18 mouse cellular contexts compared by ENCODE assay signal in genomic region chr17:23755689-23756088, GRCm38 (mm10). TPM values are rescaled to one million over a fixed set of nuclear protein-coding genes. Genes with fewer than 3 reads are reported as not detected.
A peak's percentile ranks its signal among the peaks of the same experiment; 100 is the strongest.
DNase-seq lines count a peak whose midpoint lies in the region; ATAC-seq and TF ChIP-seq lines count a peak whose summit lies in the region.
"Had no signal": no experiment of that assay in that cellular context is flagged by ENCODE, and none has a peak within 500 bp of the region (broad histone marks: within the 10 kb centered on the region; RNA-seq: fewer than 3 reads in every experiment).

No protein-coding gene starts in this region.

- no peaks in the 10 kb centered on the region for H3K36me3 ChIP-seq in heart, adult 2 months (ENCODE audit: control insufficient read depth, insufficient read depth, low read length)
- H3K36me3 ChIP-seq in heart, embryonic 10.5 days = peaks cover 93% of the 10 kb centered on the region
- H3K36me3 ChIP-seq in lung, embryonic 16.5 days (ENCODE audit: control insufficient read depth, insufficient read depth, low read length) = peaks cover 34% of the 10 kb centered on the region
- no peaks in the 10 kb centered on the region for H3K36me3 ChIP-seq in kidney, adult 2 months (ENCODE audit: control insufficient read depth, insufficient read depth, low read length)
- H3K36me3 ChIP-seq in liver, postnatal 0 days (replicated peaks; ENCODE audit: insufficient read depth, low read length) = 0 out of 2 replicates have a peak, but pooled peaks cover 7% of the 10 kb centered on the region
- peaks cover 78% of the 10 kb centered on the region for H3K36me3 ChIP-seq in midbrain, embryonic 16.5 days (ENCODE audit: control insufficient read depth, insufficient read depth, low read length)

- peak; percentile 70; the same call in 1 of the 2 replicates for ATAC-seq in lung, embryonic 16.5 days (ENCODE audit: low read depth)
- peak; percentile 59 for ATAC-seq in liver, postnatal 0 days
- ATAC-seq in midbrain, embryonic 16.5 days = no peak
- ATAC-seq: forebrain, postnatal 0 days; intestine, embryonic 15.5 days had no signal

- WGBS in heart, adult 2 months = 49% methylated on average over 13 of the region's 13 CpGs
- 86% methylated on average over 13 of the region's 13 CpGs for WGBS in heart, embryonic 10.5 days
- 83% methylated on average over 13 of the region's 13 CpGs for WGBS in lung, embryonic 16.5 days
- WGBS in kidney, adult 2 months = 72% methylated on average over 13 of the region's 13 CpGs
- WGBS in liver, postnatal 0 days (ENCODE audit: insufficient replicate concordance) = 72% methylated on average over 13 of the region's 13 CpGs
- 94% methylated on average over 13 of the region's 13 CpGs for WGBS in midbrain, embryonic 16.5 days

- H3K9me3 ChIP-seq in heart, embryonic 10.5 days = no peaks in the 10 kb centered on the region
- no peaks in the 10 kb centered on the region for H3K9me3 ChIP-seq in lung, embryonic 16.5 days (ENCODE audit: control insufficient read depth, low read length)
- no peaks in the 10 kb centered on the region for H3K9me3 ChIP-seq in liver, postnatal 0 days (ENCODE audit: low read length)
- H3K9me3 ChIP-seq in midbrain, embryonic 16.5 days (replicated peaks; ENCODE audit: control insufficient read depth, low read length, poor library complexity, severe bottlenecking) = no peaks in the 10 kb centered on the region
- H3K9me3 ChIP-seq: G1E; intestine, embryonic 15.5 days; limb, embryonic 10.5 days had no signal

- intact Hi-C loops in heart, adult 2 months (cut with DNase I) = no loop called here

- H3K9ac ChIP-seq in heart, adult 2 months (ENCODE audit: low read depth, low read length) = peak overlapping the region; percentile 17; the same call in 1 of the 2 replicates
- 0 out of 2 replicates have a peak overlapping the region, but pooled peaks have one; percentile 34 for H3K9ac ChIP-seq in lung, embryonic 16.5 days (ENCODE audit: low read length)
- no peak overlapping the region for H3K9ac ChIP-seq in liver, postnatal 0 days (replicated peaks)
- no peak overlapping the region for H3K9ac ChIP-seq in midbrain, embryonic 16.5 days (ENCODE audit: low read depth, low read length)
- H3K9ac ChIP-seq: forebrain, postnatal 0 days; intestine, embryonic 15.5 days had no signal

- TF ChIP-seq CTCF in heart, adult 2 months (IDR thresholded peaks at IDR 0.05) = no peak
- no peak for TF ChIP-seq CTCF in kidney, adult 2 months (conservative IDR thresholded peaks at IDR 0.05; ENCODE audit: insufficient read depth, insufficient read length, low read depth, low read length)
- no peak for TF ChIP-seq CTCF in liver, postnatal 0 days (IDR thresholded peaks at IDR 0.05; ENCODE audit: low read depth)

- TF ChIP-seq EP300 in heart, adult 2 months (IDR thresholded peaks at IDR 0.05; ENCODE audit: insufficient read depth, low read depth, low read length) = no peak
- TF ChIP-seq EP300 in liver, postnatal 0 days (IDR thresholded peaks at IDR 0.05; ENCODE audit: low read depth) = no peak

- H3K79me2 ChIP-seq in heart, adult 2 months (replicated peaks; ENCODE audit: control insufficient read depth, insufficient read depth, low read length) = no peaks in the 10 kb centered on the region

- no peaks in the 10 kb centered on the region for H3K4me1 ChIP-seq in heart, adult 2 months (ENCODE audit: control insufficient read depth, insufficient read depth, low read length)
- H3K4me1 ChIP-seq in heart, embryonic 10.5 days = no peaks in the 10 kb centered on the region
- H3K4me1 ChIP-seq in lung, embryonic 16.5 days (replicated peaks; ENCODE audit: control insufficient read depth, insufficient read depth, low read length) = no peaks in the 10 kb centered on the region
- no peaks in the 10 kb centered on the region for H3K4me1 ChIP-seq in kidney, adult 2 months (ENCODE audit: control insufficient read depth, insufficient read depth, low read length)
- no peaks in the 10 kb centered on the region for H3K4me1 ChIP-seq in liver, postnatal 0 days (ENCODE audit: insufficient read depth)
- no peaks in the 10 kb centered on the region for H3K4me1 ChIP-seq in midbrain, embryonic 16.5 days (ENCODE audit: control insufficient read depth, insufficient read depth, low read length)
- H3K4me1 ChIP-seq: intestine, embryonic 15.5 days; limb, embryonic 10.5 days had no signal

- peak overlapping the region; percentile 70 for H3K27ac ChIP-seq in heart, adult 2 months
- no peak overlapping the region for H3K27ac ChIP-seq in heart, embryonic 10.5 days
- H3K27ac ChIP-seq in lung, embryonic 16.5 days (ENCODE audit: low read length) = peak overlapping the region; percentile 34
- no peak overlapping the region for H3K27ac ChIP-seq in kidney, adult 2 months (ENCODE audit: insufficient read depth, low read depth, low read length)
- peak overlapping the region; percentile 55; the same call in 1 of the 2 replicates for H3K27ac ChIP-seq in liver, postnatal 0 days (ENCODE audit: low read depth)
- no peak overlapping the region for H3K27ac ChIP-seq in midbrain, embryonic 16.5 days (ENCODE audit: low read length)
- H3K27ac ChIP-seq: intestine, embryonic 15.5 days; limb, embryonic 10.5 days had no signal

- TF ChIP-seq POLR2A in heart, adult 2 months (IDR thresholded peaks at IDR 0.05; ENCODE audit: insufficient read depth, low read depth, low read length) = 0 out of 2 replicates have a peak, but pooled peaks have one; percentile 20
- TF ChIP-seq POLR2A in kidney, adult 2 months (IDR thresholded peaks at IDR 0.05; ENCODE audit: low read depth, low read length) = no peak

- no peak overlapping the region; the same call in 1 of the 2 replicates for H3K4me3 ChIP-seq in heart, adult 2 months
- no peak overlapping the region for H3K4me3 ChIP-seq in heart, embryonic 10.5 days
- H3K4me3 ChIP-seq in lung, embryonic 16.5 days (ENCODE audit: low read length) = no peak overlapping the region
- H3K4me3 ChIP-seq in kidney, adult 2 months (ENCODE audit: insufficient read depth, low read depth, low read length) = no peak overlapping the region
- H3K4me3 ChIP-seq in liver, postnatal 0 days (ENCODE audit: low read depth, low read length) = no peak overlapping the region
- no peak overlapping the region for H3K4me3 ChIP-seq in midbrain, embryonic 16.5 days (ENCODE audit: low read depth, low read length)
- H3K4me3 ChIP-seq: erythroblast, embryonic 14.5 days; intestine, embryonic 15.5 days; limb, embryonic 10.5 days had no signal

- H3K27me3 ChIP-seq in heart, adult 2 months (ENCODE audit: control insufficient read depth, insufficient read depth, low read length) = no peaks in the 10 kb centered on the region
- no peaks in the 10 kb centered on the region for H3K27me3 ChIP-seq in heart, embryonic 10.5 days (ENCODE audit: insufficient read depth, poor library complexity, severe bottlenecking)
- H3K27me3 ChIP-seq in lung, embryonic 16.5 days (ENCODE audit: control insufficient read depth, insufficient read depth, low read depth, low read length) = no peaks in the 10 kb centered on the region
- no peaks in the 10 kb centered on the region for H3K27me3 ChIP-seq in kidney, adult 2 months (replicated peaks; ENCODE audit: control insufficient read depth, insufficient read depth, low read length)
- H3K27me3 ChIP-seq in liver, postnatal 0 days (ENCODE audit: insufficient read depth, low read length) = no peaks in the 10 kb centered on the region
- no peaks in the 10 kb centered on the region for H3K27me3 ChIP-seq in midbrain, embryonic 16.5 days (ENCODE audit: control insufficient read depth, insufficient read depth, low read depth, low read length)
- H3K27me3 ChIP-seq: intestine, embryonic 15.5 days had no signal

- peak overlapping the region; percentile 9; the same call in 1 of the 2 replicates for H3K4me2 ChIP-seq in lung, embryonic 16.5 days (ENCODE audit: low read depth, low read length)
- no peak overlapping the region for H3K4me2 ChIP-seq in liver, postnatal 0 days (ENCODE audit: low read depth, low read length)
- H3K4me2 ChIP-seq in midbrain, embryonic 16.5 days (ENCODE audit: low read length) = no peak overlapping the region
- H3K4me2 ChIP-seq: intestine, embryonic 15.5 days had no signal

- peak in 1 of 2 experiments; percentile 39 for DNase-seq in heart, adult 2 months
- no peak for DNase-seq in heart, embryonic 10.5 days (ENCODE audit: low spot score)
- no peak for DNase-seq in lung, postnatal 25 days (ENCODE audit: low spot score)
- DNase-seq in kidney, adult 2 months = peak; percentile 57
- DNase-seq in liver, postnatal 0 days = no peak
- no peak for DNase-seq in cerebellum, adult 8-10 months
- DNase-seq: adrenal gland, postnatal 14 days; cerebellum, postnatal 14 days; forebrain, postnatal 0 days; right cerebral cortex, adult 18-20 months; spleen, adult 18-20 months had no signal

RNA-seq across cellular contexts. Expression of gene Kremen2, which starts 10.1 kb away (rescaled TPM):
- total RNA-seq in heart, adult 2 months (2021) = not detected
- 0.06 and 0.27 TPM in 2 replicates for polyA plus RNA-seq in heart, adult 2 months (2012; rRNA removed)
- polyA plus RNA-seq in heart, embryonic 10.5 days (2016; fragmentation: Nextera tagmentation; extraction: Ambion mirVana) = 0.43 and 1.9 TPM in 2 replicates
- polyA plus RNA-seq in lung, embryonic 16.5 days (2015; fragmentation: Nextera tagmentation; extraction: Ambion mirVana) = 0.25 and 0.83 TPM in 2 replicates
- polyA plus RNA-seq in kidney, adult 2 months (2012; rRNA removed) = 0.17 and 0.27 TPM in 2 replicates
- not detected in 2 replicates for polyA plus RNA-seq in liver, postnatal 0 days (2015; fragmentation: Nextera tagmentation; extraction: Ambion mirVana)
- polyA plus RNA-seq in midbrain, embryonic 16.5 days (2015; fragmentation: Nextera tagmentation; extraction: Ambion mirVana) = 1.6 and 1.8 TPM in 2 replicates
- total RNA-seq: adrenal gland, postnatal 14 days had no signal
- polyA plus RNA-seq: erythroblast, embryonic 14.5 days had no signal

RNA-seq across cellular contexts. Expression of gene Paqr4, which starts 15.0 kb away (rescaled TPM):
- 10 to 100 TPM; 25.5 to 27.2 TPM for total RNA-seq in heart, adult 2 months (2021)
- 30.7 and 33.2 TPM in 2 replicates for polyA plus RNA-seq in heart, adult 2 months (2012; rRNA removed)
- polyA plus RNA-seq in heart, embryonic 10.5 days (2016; fragmentation: Nextera tagmentation; extraction: Ambion mirVana) = 8.7 and 9.3 TPM in 2 replicates
- polyA plus RNA-seq in lung, embryonic 16.5 days (2015; fragmentation: Nextera tagmentation; extraction: Ambion mirVana) = 51.8 and 52.7 TPM in 2 replicates
- 9.7 and 10.8 TPM in 2 replicates for polyA plus RNA-seq in kidney, adult 2 months (2012; rRNA removed)
- polyA plus RNA-seq in liver, postnatal 0 days (2015; fragmentation: Nextera tagmentation; extraction: Ambion mirVana) = 4.0 and 4.3 TPM in 2 replicates
- polyA plus RNA-seq in midbrain, embryonic 16.5 days (2015; fragmentation: Nextera tagmentation; extraction: Ambion mirVana) = 70.9 and 75.7 TPM in 2 replicates

RNA-seq across cellular contexts. Expression of gene Flywch1, which starts 15.7 kb away (rescaled TPM):
- 10 to 100 TPM; 39.4 to 40.1 TPM for total RNA-seq in heart, adult 2 months (2021)
- 25.9 and 33.4 TPM in 2 replicates for polyA plus RNA-seq in heart, adult 2 months (2012; rRNA removed)
- 97.9 and 117 TPM in 2 replicates for polyA plus RNA-seq in heart, embryonic 10.5 days (2016; fragmentation: Nextera tagmentation; extraction: Ambion mirVana)
- polyA plus RNA-seq in lung, embryonic 16.5 days (2015; fragmentation: Nextera tagmentation; extraction: Ambion mirVana) = 61.3 and 65.2 TPM in 2 replicates
- 41.7 and 45.2 TPM in 2 replicates for polyA plus RNA-seq in kidney, adult 2 months (2012; rRNA removed)
- polyA plus RNA-seq in liver, postnatal 0 days (2015; fragmentation: Nextera tagmentation; extraction: Ambion mirVana) = 11.9 TPM in 2 replicates
- polyA plus RNA-seq in midbrain, embryonic 16.5 days (2015; fragmentation: Nextera tagmentation; extraction: Ambion mirVana) = 205 and 220 TPM in 2 replicates

RNA-seq across cellular contexts. Expression of gene Pkmyt1, which starts 29.6 kb away (rescaled TPM):
- total RNA-seq in heart, adult 2 months (2021) = 1 to 10 TPM; 1.2 to 1.6 TPM
- polyA plus RNA-seq in heart, adult 2 months (2012; rRNA removed) = 3.9 and 5.6 TPM in 2 replicates
- polyA plus RNA-seq in heart, embryonic 10.5 days (2016; fragmentation: Nextera tagmentation; extraction: Ambion mirVana) = 46.5 and 53.2 TPM in 2 replicates
- polyA plus RNA-seq in lung, embryonic 16.5 days (2015; fragmentation: Nextera tagmentation; extraction: Ambion mirVana) = 58.2 and 58.8 TPM in 2 replicates
- 4.1 and 5.2 TPM in 2 replicates for polyA plus RNA-seq in kidney, adult 2 months (2012; rRNA removed)
- polyA plus RNA-seq in liver, postnatal 0 days (2015; fragmentation: Nextera tagmentation; extraction: Ambion mirVana) = 12.5 and 13.9 TPM in 2 replicates
- polyA plus RNA-seq in midbrain, embryonic 16.5 days (2015; fragmentation: Nextera tagmentation; extraction: Ambion mirVana) = 17.9 and 19.7 TPM in 2 replicates

RNA-seq across cellular contexts. Expression of gene Flywch2, which starts 30.2 kb away (rescaled TPM):
- total RNA-seq in heart, adult 2 months (2021) = under 1 TPM; 0.27 to 0.50 TPM
- 1.3 and 1.5 TPM in 2 replicates for polyA plus RNA-seq in heart, adult 2 months (2012; rRNA removed)
- polyA plus RNA-seq in heart, embryonic 10.5 days (2016; fragmentation: Nextera tagmentation; extraction: Ambion mirVana) = 9.0 and 20.3 TPM in 2 replicates
- polyA plus RNA-seq in lung, embryonic 16.5 days (2015; fragmentation: Nextera tagmentation; extraction: Ambion mirVana) = 29.0 and 31.4 TPM in 2 replicates
- polyA plus RNA-seq in kidney, adult 2 months (2012; rRNA removed) = 9.3 and 12.2 TPM in 2 replicates
- 2.3 and 2.4 TPM in 2 replicates for polyA plus RNA-seq in liver, postnatal 0 days (2015; fragmentation: Nextera tagmentation; extraction: Ambion mirVana)
- polyA plus RNA-seq in midbrain, embryonic 16.5 days (2015; fragmentation: Nextera tagmentation; extraction: Ambion mirVana) = 76.8 and 81.3 TPM in 2 replicates
- total RNA-seq: G1E; neutrophil, adult 5-6 weeks had no signal
- polyA plus RNA-seq: erythroblast, embryonic 14.5 days; G1E had no signal

Comparison
In these comparisons a context has a peak if more than half of its experiments do, and no peak if none do; other contexts are left out.
1. H3K27ac ChIP-seq: peak in heart, adult 2 months (single experiment), lung, embryonic 16.5 days (single experiment) and liver, postnatal 0 days (single experiment); none in heart, embryonic 10.5 days (single experiment), kidney, adult 2 months (single experiment) and midbrain, embryonic 16.5 days (single experiment).
2. H3K9ac ChIP-seq: peak in heart, adult 2 months (single experiment) and lung, embryonic 16.5 days (single experiment); none in liver, postnatal 0 days (single experiment) and midbrain, embryonic 16.5 days (single experiment).